ENCODE assay signal across 20 mouse cellular contexts in genomic region chr10:19530056-19530455, GRCm38 (mm10).
DNase-seq lines count a peak whose midpoint lies in the region; ATAC-seq and TF ChIP-seq lines count a peak whose summit lies in the region.
"Had no signal": no experiment of that assay in that cellular context is flagged by ENCODE, and none has a peak within 500 bp of the region (broad histone marks: within the 10 kb centered on the region; RNA-seq: fewer than 3 reads in every experiment).

No protein-coding gene starts in this region.

- peak in 1 of 2 experiments; percentile 17 for DNase-seq in spleen, adult 2 months (ENCODE audit: low read depth in 1 of 2, low spot score in 2 of 2)
- DNase-seq in spleen, postnatal 14 days (ENCODE audit: low spot score in 2 of 2) = no peak
- DNase-seq in thymus, adult 2 months = peak; percentile 55
- DNase-seq in urinary bladder, postnatal 10 days (ENCODE audit: low spot score) = no peak
- no peak for DNase-seq in hindbrain, embryonic 10.5 days (ENCODE audit: low spot score)
- DNase-seq in gastrocnemius, adult 18-20 months (ENCODE audit: low spot score) = no peak
- DNase-seq: adrenal gland, postnatal 14 days; cerebellum, adult 11 months; cerebellum, postnatal 10 days; gastrocnemius, postnatal 36 days; heart, postnatal 10 days; lung, adult 18-20 months; lung, postnatal 36 days had no signal

- no peak for TF ChIP-seq CTCF in spleen, adult 2 months (IDR thresholded peaks at IDR 0.05; ENCODE audit: extremely low read depth, insufficient read depth, insufficient read length, insufficient replicate concordance)
- no peak for TF ChIP-seq CTCF in thymus, adult 2 months (IDR thresholded peaks at IDR 0.05; ENCODE audit: borderline replicate concordance, control insufficient read depth, extremely low read depth, insufficient read depth, low read length, poor library complexity)

- WGBS in spleen, adult 2 months = 23% methylated on average over 6 of the region's 6 CpGs
- WGBS in thymus, adult 2 months = 9% methylated on average over 6 of the region's 6 CpGs
- WGBS in hindbrain, embryonic 10.5 days = 90% methylated on average over 6 of the region's 6 CpGs

- no peaks in the 10 kb centered on the region for H3K27me3 ChIP-seq in spleen, adult 2 months (ENCODE audit: control insufficient read depth, insufficient read depth, low read length)
- H3K27me3 ChIP-seq in thymus, adult 2 months (ENCODE audit: control insufficient read depth, insufficient read depth, low read length) = no peaks in the 10 kb centered on the region
- no peaks in the 10 kb centered on the region for H3K27me3 ChIP-seq in hindbrain, embryonic 10.5 days (ENCODE audit: insufficient read depth, poor library complexity, severe bottlenecking)
- H3K27me3 ChIP-seq: embryonic facial prominence, embryonic 12.5 days; forebrain, embryonic 13.5 days; hindbrain, embryonic 15.5 days had no signal

- H3K4me1 ChIP-seq in spleen, adult 2 months (ENCODE audit: control insufficient read depth, insufficient read depth, insufficient read length) = peaks cover 7% of the 10 kb centered on the region; the same call in 1 of the 2 replicates
- peaks cover 16% of the 10 kb centered on the region for H3K4me1 ChIP-seq in thymus, adult 2 months (replicated peaks; ENCODE audit: control insufficient read depth, insufficient read depth, low read length)
- H3K4me1 ChIP-seq in hindbrain, embryonic 10.5 days (replicated peaks) = 0 out of 2 replicates have a peak, but pooled peaks cover 3% of the 10 kb centered on the region
- H3K4me1 ChIP-seq: embryonic facial prominence, embryonic 12.5 days; forebrain, embryonic 13.5 days; heart, embryonic 10.5 days; hindbrain, embryonic 15.5 days had no signal

- no peak for TF ChIP-seq POLR2A in spleen, adult 2 months (IDR thresholded peaks at IDR 0.05; ENCODE audit: low read depth, low read length)
- no peak for TF ChIP-seq POLR2A in thymus, adult 2 months (IDR thresholded peaks at IDR 0.05; ENCODE audit: control insufficient read depth, extremely low read depth, insufficient read depth, low read length, poor library complexity)

- H3K9me3 ChIP-seq in hindbrain, embryonic 10.5 days = no peaks in the 10 kb centered on the region
- H3K9me3 ChIP-seq: embryonic facial prominence, embryonic 12.5 days; forebrain, embryonic 13.5 days; heart, embryonic 10.5 days; hindbrain, embryonic 15.5 days had no signal

- H3K27ac ChIP-seq in spleen, adult 2 months (ENCODE audit: insufficient read depth, low read length) = peak overlapping the region; percentile 43; the same call in 1 of the 2 replicates
- peak overlapping the region; percentile 97 for H3K27ac ChIP-seq in thymus, adult 2 months (ENCODE audit: control insufficient read depth, insufficient read depth, low read length)
- no peak overlapping the region for H3K27ac ChIP-seq in hindbrain, embryonic 10.5 days
- H3K27ac ChIP-seq: embryonic facial prominence, embryonic 12.5 days; forebrain, embryonic 13.5 days; heart, embryonic 10.5 days; hindbrain, embryonic 15.5 days had no signal

- peak; percentile 91 for ATAC-seq in inflammation-experienced regulatory T-cells, adult 6 months
- ATAC-seq: forebrain, embryonic 13.5 days; intestine, postnatal 0 days had no signal

- no peaks in the 10 kb centered on the region for H3K36me3 ChIP-seq in spleen, adult 2 months (ENCODE audit: control insufficient read depth, insufficient read depth, low read length)
- no peaks in the 10 kb centered on the region for H3K36me3 ChIP-seq in thymus, adult 2 months (ENCODE audit: control insufficient read depth, insufficient read depth, low read length)
- no peaks in the 10 kb centered on the region for H3K36me3 ChIP-seq in hindbrain, embryonic 10.5 days
- H3K36me3 ChIP-seq: embryonic facial prominence, embryonic 12.5 days; heart, embryonic 10.5 days; hindbrain, embryonic 15.5 days had no signal

- H3K4me3 ChIP-seq in spleen, adult 2 months (ENCODE audit: extremely low read depth, insufficient read depth, insufficient read length) = no peak overlapping the region
- no peak overlapping the region for H3K4me3 ChIP-seq in thymus, adult 2 months (ENCODE audit: control insufficient read depth, insufficient read depth, low read length)
- no peak overlapping the region for H3K4me3 ChIP-seq in hindbrain, embryonic 10.5 days
- H3K4me3 ChIP-seq: embryonic facial prominence, embryonic 12.5 days; erythroblast, embryonic 14.5 days; forebrain, embryonic 13.5 days; heart, embryonic 10.5 days; hindbrain, embryonic 15.5 days had no signal
